Mouse (Mus musculus) intestine, embryonic 14.5 days (tissue): ENCODE measurements at regions not wholly inside any gene's neighbourhood (a gene's known extent, or its start where the extent isn't known, plus 50 kb on each side); places are given as distances from the start of the nearest gene placed in this dataset.
A peak's percentile ranks its signal among the peaks of the same experiment; 100 is the strongest.

Source experiments
- ATAC-seq: fragments of 200-750 bp; cut with Nextera tagmentation; replicated peaks from 2 replicates; pipeline ENCODE4 v1.8.0; 2017; ENCODE audit warnings: low read depth, moderate number of reproducible peaks, moderate TSS enrichment, moderate library complexity; ENCODE audit not compliant: low FRiP score, low TSS enrichment
- DNase-seq: peaks from one replicate; pipeline ENCODE4 v3.0.0-alpha.2; 2018; ENCODE audit warnings: low spot score
- H3K27ac ChIP-seq: fragments of 300-500 bp; sonication (generic); 2 replicates; pipeline ENCODE4 v1.5.1; 2014; ENCODE audit warnings: low read depth, mild to moderate bottlenecking, control low read depth
- H3K27me3 ChIP-seq: fragments of 300-500 bp; sonication (generic); replicated peaks from 2 replicates; pipeline ENCODE4 v1.6.1; 2014; ENCODE audit warnings: low read length, control low read depth; ENCODE audit not compliant: control insufficient read depth, insufficient read depth
- H3K36me3 ChIP-seq: fragments of 300-500 bp; sonication (generic); 2 replicates; pipeline ENCODE4 v1.6.1; 2014; ENCODE audit warnings: low read length, control low read depth; ENCODE audit not compliant: control insufficient read depth, insufficient read depth
- H3K4me1 ChIP-seq: fragments of 300-500 bp; sonication (generic); replicated peaks from 2 replicates; pipeline ENCODE4 v1.6.1; 2014; ENCODE audit warnings: low read length, control low read depth, mixed read lengths; ENCODE audit not compliant: control insufficient read depth, insufficient read depth
- H3K4me2 ChIP-seq: fragments of 300-500 bp; sonication (generic); 2 replicates; pipeline ENCODE4 v1.6.1; 2014; ENCODE audit warnings: low read length
- H3K4me3 ChIP-seq: fragments of 300-500 bp; sonication (generic); 2 replicates; pipeline ENCODE4 v1.5.1; 2014; ENCODE audit warnings: low read depth, low read length, control low read depth, mixed read lengths
- H3K9ac ChIP-seq: fragments of 300-500 bp; sonication (generic); 2 replicates; pipeline ENCODE4 v1.6.1; 2014; ENCODE audit warnings: mild to moderate bottlenecking, low read length
- H3K9me3 ChIP-seq: fragments of 300-500 bp; sonication (generic); 2 replicates; pipeline ENCODE4 v1.6.1; 2016; ENCODE audit warnings: low read length, control low read depth; ENCODE audit not compliant: control insufficient read depth
- WGBS: fragments of 180-500 bp; shearing (Covaris S2); extraction: QIAGEN DNeasy Blood & Tissue Kit; methylation state at CpG from one replicate; pipeline ENCODE4 v1.1.7; 2014; 5-methylcytosine and 5-hydroxymethylcytosine counted together

DNA sequence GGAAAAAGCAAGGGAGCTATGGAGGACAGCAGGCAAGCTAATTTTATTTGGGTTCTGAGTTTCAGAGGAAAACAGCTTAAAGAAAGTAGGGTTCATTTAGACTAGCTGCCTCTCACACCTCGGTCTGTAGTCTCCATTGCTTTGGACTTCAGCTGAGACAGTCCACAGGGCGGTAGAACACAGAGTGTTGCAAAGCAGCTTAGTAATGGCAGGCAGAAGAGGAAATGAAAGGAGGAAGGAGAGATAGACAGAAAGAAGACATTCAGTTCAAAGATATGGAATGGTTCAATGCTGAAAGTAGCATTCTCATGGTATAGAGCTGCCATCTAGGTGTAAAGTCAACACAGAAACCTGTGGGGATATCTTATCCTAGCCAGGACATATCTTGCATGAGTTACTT, 396.6 kb upstream of the Atp2b1 start:
- no peak for DNase-seq
- no peak for ATAC-seq
- Histone ChIP-seq H3K9me3 (no peaks in the 10 kb centered on the region), H3K9ac (no peak overlapping the region), H3K36me3 (no peaks in the 10 kb centered on the region), H3K27me3 (no peaks in the 10 kb centered on the region), H3K27ac (no peak overlapping the region), H3K4me2 (no peak overlapping the region), H3K4me3 (no peak overlapping the region), H3K4me1 (no peaks in the 10 kb centered on the region)
- 89% methylated on average over 2 of the region's 2 CpGs for WGBS

DNA sequence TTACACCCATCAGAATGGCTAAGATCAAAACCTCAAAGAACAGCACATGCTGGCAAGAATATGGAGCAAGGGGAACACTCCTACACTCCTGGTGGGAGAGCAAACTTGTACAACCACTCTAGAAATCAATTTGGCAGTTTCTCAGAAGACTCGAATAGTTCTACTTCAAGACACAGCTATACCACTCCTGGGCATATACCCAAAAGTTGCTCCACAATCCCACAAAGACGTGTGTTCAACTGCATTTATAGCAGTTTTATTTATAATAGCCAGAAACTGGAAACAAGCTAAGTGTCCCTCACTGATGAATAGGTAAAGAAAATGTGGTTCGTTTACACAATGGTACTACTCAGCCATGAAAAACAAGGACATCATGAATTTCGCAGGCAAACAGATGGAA, 384.6 kb upstream of the Atp2b1 start:
- no peak overlapping the region for H3K4me2 ChIP-seq
- no peaks in the 10 kb centered on the region for H3K27me3 ChIP-seq
- no peaks in the 10 kb centered on the region for H3K36me3 ChIP-seq
- H3K9ac ChIP-seq: no peak overlapping the region
- 74% methylated on average over 4 of the region's 4 CpGs for WGBS
- H3K9me3 ChIP-seq: no peaks in the 10 kb centered on the region
- no peaks in the 10 kb centered on the region for H3K4me1 ChIP-seq
- H3K27ac ChIP-seq: no peak overlapping the region
- DNase-seq (no peak), ATAC-seq (no peak)
- no peak overlapping the region for H3K4me3 ChIP-seq

DNA sequence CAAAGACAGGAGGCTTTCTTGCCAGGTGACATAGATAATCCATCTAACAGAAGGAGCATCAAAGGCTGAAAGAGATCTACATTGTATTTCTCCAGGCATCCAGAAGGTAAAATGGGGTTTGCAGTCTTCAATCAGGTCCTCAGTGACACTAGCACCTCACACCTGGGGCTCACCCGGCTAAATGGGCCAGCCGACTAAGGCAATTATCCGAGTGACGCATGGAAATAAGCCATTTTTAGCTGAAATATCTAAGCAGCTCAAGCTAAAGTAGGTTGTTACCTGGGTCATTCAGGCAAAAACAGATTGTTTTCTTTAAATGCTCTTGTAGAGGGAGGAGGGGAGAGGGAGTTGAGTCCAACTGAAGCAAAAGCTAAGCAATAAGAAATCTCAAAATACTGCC, 382.8 kb upstream of the Atp2b1 start:
- ATAC-seq (no peak), DNase-seq (no peak)
- 91% methylated on average over 4 of the region's 4 CpGs for WGBS
- H3K9ac ChIP-seq: no peak overlapping the region
- H3K27me3 ChIP-seq: no peaks in the 10 kb centered on the region
- H3K4me2 ChIP-seq: no peak overlapping the region
- no peaks in the 10 kb centered on the region for H3K9me3 ChIP-seq
- no peaks in the 10 kb centered on the region for H3K36me3 ChIP-seq
- H3K27ac ChIP-seq: no peak overlapping the region
- no peaks in the 10 kb centered on the region for H3K4me1 ChIP-seq
- no peak overlapping the region for H3K4me3 ChIP-seq

DNA sequence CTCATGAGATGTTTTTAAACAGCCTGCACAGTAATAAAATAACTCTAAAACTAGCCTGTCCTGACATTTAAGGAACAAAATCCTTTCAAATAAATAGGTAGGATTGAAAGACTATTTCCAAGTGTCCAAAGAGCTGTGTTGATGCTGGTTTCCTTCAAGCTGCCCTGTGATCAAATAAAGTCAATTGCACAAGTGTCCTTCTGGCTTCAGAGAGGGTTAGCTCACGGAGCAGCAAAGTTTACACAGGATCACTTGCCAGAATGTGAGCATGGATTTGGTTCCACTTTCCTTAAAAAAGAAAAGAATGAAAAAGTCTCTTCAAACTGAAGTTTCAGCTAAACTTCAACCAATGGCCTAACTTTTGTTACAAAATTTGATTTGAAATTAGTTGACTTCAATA, 375.5 kb upstream of the Atp2b1 start:
- peaks cover 3% of the 10 kb centered on the region; the same call in 1 of the 2 replicates for H3K4me1 ChIP-seq
- no peak overlapping the region for H3K27ac ChIP-seq
- no peak overlapping the region for H3K4me2 ChIP-seq
- WGBS: 64% methylated on average over 1 of the region's 1 CpGs
- no peaks in the 10 kb centered on the region for H3K9me3 ChIP-seq
- H3K9ac ChIP-seq: no peak overlapping the region
- H3K4me3 ChIP-seq: no peak overlapping the region
- H3K27me3 ChIP-seq: no peaks in the 10 kb centered on the region
- ATAC-seq: no peak
- H3K36me3 ChIP-seq: no peaks in the 10 kb centered on the region
- DNase-seq: no peak

DNA sequence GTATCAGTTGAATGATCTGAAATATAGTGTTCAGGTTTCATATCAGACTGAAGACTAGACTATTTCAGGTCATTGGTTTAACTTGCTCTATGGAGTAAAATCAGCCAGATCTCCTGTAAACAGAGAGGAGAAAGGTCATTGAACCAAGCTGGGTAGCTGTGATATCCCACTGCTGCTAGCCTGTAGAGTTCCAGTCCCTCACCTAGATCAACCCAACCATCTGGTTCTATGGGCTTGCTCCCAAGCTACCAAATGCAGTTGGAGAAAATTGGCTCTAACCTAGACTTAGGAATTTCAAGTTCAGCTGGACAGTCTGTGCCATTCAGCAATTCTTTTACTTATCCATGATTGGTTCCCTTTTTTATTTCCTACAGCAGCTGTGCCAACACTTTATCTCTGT, 373.1 kb upstream of the Atp2b1 start:
- no peak overlapping the region for H3K9ac ChIP-seq
- H3K27me3 ChIP-seq: no peaks in the 10 kb centered on the region
- H3K9me3 ChIP-seq: no peaks in the 10 kb centered on the region
- no peak overlapping the region for H3K4me2 ChIP-seq
- H3K4me3 ChIP-seq: no peak overlapping the region
- no peak for ATAC-seq
- H3K36me3 ChIP-seq: no peaks in the 10 kb centered on the region
- no peak for DNase-seq
- H3K27ac ChIP-seq: no peak overlapping the region
- peaks cover 3% of the 10 kb centered on the region; the same call in 1 of the 2 replicates for H3K4me1 ChIP-seq

DNA sequence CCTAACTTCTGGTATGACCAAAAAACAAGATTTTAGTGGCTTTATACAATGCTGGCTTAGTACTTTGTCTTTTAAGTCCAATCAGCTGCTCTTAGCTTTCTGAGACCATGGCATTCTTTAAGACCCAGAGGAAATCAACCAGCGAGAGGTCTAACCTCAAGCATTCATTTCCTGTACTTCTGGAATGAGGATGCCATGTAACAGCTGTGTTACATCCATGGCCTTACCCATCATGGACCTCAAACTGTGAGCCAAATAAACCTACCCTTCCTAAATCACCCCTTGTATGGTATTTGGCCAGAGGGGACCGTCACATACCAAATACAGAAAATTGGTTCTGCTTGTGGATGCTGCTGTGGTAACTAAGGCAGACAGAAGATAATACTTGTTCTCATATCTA, 372.1 kb upstream of the Atp2b1 start:
- no peak overlapping the region for H3K27ac ChIP-seq
- no peaks in the 10 kb centered on the region for H3K36me3 ChIP-seq
- no peak overlapping the region for H3K9ac ChIP-seq
- H3K4me1 ChIP-seq: peaks cover 3% of the 10 kb centered on the region; the same call in 1 of the 2 replicates
- 88% methylated on average over 2 of the region's 2 CpGs for WGBS
- DNase-seq: no peak
- H3K4me3 ChIP-seq: no peak overlapping the region
- no peak overlapping the region for H3K4me2 ChIP-seq
- no peak for ATAC-seq
- no peaks in the 10 kb centered on the region for H3K9me3 ChIP-seq
- H3K27me3 ChIP-seq: no peaks in the 10 kb centered on the region

DNA sequence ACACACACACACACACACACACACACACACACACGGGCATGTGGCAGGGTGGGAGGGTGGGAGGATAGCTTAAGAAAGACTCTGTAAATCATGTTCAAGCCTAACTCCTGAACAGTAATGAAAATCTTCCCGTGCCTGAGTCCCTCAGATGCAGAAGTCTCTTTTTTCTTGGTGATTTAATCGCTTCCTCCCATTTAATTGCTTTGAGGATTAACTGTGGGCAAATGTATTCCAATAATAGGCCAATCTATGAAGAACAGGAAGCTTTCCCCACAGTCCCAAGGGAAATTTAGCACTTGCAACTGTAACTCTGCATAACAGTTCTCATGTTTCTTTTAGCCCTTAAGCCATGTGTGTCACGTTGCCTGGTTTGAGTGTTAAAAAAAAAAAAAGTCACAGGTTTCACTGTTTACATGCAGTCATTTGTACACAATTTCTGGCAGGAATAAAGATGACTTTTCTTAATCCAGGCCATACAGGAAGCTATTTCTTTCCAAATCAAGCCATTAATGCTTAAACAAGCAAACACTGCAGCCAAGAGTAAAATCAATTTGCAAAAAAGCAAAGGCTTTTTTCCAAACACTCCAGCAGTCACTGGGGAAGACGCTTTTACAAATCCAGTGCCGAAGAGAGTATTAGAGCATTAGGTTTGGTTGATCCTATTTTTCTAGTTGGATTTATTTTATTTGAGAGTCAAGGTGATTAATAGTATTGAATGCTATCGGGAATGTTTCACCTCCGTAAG, 370.8 kb upstream of the Atp2b1 start:
- Histone ChIP-seq H3K36me3 (no peaks in the 10 kb centered on the region), H3K27me3 (no peaks in the 10 kb centered on the region)
- no peak for DNase-seq

DNA sequence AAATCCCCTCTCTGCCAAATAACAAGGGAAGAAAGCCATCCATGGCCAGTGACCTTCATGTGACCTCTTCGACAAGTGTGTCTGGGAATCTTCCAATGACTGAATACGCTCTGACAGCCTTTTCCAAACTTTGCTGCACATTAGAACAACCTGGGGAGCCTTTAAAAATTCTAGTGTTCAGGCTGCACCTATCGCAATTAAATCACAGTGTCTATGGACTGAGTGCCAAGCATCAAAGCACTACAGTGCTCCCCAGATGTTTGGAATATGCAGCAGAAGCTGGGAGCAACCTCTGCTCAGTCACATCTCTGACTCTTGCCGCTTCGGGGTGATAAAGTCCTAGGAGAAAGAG, 370.2 kb upstream of the Atp2b1 start:
- no peak for DNase-seq
- ATAC-seq: no peak
- peak overlapping the region; percentile 57 for H3K27ac ChIP-seq

More for the DNA sequence above, 370.8 kb upstream of the Atp2b1 start:
- no peak for ATAC-seq
- Histone ChIP-seq H3K9ac (no peak overlapping the region), H3K27ac (peak overlapping the region; percentile 57), H3K9me3 (no peaks in the 10 kb centered on the region), H3K4me2 (no peak overlapping the region), H3K4me1 (peaks cover 3% of the 10 kb centered on the region; the same call in 1 of the 2 replicates), H3K4me3 (no peak overlapping the region)
- WGBS: 14% methylated on average over 8 of the region's 8 CpGs

DNA sequence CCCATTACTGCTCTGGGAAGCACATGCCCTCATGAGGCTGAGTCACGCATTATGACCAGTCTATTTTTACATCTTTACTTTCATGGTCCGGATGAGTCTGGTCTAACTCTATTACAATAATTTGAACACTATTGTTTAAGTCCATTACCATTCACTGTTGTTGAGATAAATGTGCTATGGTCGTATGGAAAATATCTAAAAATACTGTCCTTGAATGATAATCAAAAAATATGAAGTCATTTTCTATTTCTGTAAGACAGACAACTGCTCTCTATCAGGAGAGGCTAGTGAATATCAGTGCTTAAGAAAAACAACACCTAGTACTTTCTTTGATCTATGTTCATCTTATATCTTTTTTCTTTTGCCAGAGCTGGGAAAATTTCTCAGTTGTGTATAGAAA, 359.6 kb upstream of the Atp2b1 start:
- WGBS: 80% methylated on average over 3 of the region's 3 CpGs
- ATAC-seq: no peak
- H3K9ac ChIP-seq: no peak overlapping the region

More for the DNA sequence above, 370.2 kb upstream of the Atp2b1 start:
- Histone ChIP-seq H3K4me1 (peaks cover 3% of the 10 kb centered on the region; the same call in 1 of the 2 replicates), H3K4me3 (no peak overlapping the region), H3K36me3 (no peaks in the 10 kb centered on the region), H3K9ac (no peak overlapping the region), H3K4me2 (no peak overlapping the region), H3K27me3 (no peaks in the 10 kb centered on the region), H3K9me3 (no peaks in the 10 kb centered on the region)
- 28% methylated on average over 5 of the region's 5 CpGs for WGBS

More for the DNA sequence above, 359.6 kb upstream of the Atp2b1 start:
- Histone ChIP-seq H3K36me3 (no peaks in the 10 kb centered on the region), H3K27me3 (no peaks in the 10 kb centered on the region), H3K4me3 (no peak overlapping the region), H3K4me1 (no peaks in the 10 kb centered on the region), H3K27ac (no peak overlapping the region), H3K4me2 (no peak overlapping the region), H3K9me3 (no peaks in the 10 kb centered on the region)
- no peak for DNase-seq
